Mouse (Mus musculus): Measurements from ENCODE around the gene 2310007B03Rik.

Gene 2310007B03Rik

DNA sequence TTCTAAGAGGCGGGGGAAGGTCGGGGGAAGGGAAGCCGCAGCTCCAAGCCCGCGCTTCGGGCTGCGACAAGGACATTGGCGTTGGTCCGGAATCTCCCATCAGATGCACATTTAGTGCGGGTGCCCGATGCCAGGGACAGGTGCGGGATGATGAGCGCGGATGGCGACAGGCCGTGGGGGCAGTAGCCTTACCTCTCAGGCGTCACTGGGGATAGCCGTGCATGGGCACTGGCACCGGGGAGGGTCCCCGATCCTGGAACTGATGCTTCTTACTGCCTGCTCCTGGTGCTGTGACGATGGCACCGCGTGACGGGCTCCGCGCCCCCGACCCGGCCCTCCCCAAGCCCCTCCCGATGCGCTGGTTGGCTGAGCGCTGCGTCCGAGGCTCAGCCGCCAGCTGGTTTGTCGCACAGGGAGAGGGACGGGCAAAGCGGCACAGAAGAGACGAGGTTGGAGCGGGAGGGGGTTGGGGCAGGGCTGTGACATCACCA is 59.1 kb downstream of the 2310007B03Rik start, which contains the start of gene Kif1a:
Kif1a (minus strand) TSS at position 381 of the 491 bp plus-strand sequence.
- no peak for DNase-seq (ENCODE audit: low spot score in 2 of 2)

Data from urinary bladder, adult 18-20 months (tissue).